Mouse (Mus musculus) intestine, embryonic 14.5 days (tissue): Measurements from ENCODE around the gene Arih1. TPM values are rescaled to one million over a fixed set of nuclear protein-coding genes. Genes with fewer than 3 reads are reported as not detected.

Experiments used
- ATAC-seq: fragments of 200-750 bp; cut with Nextera tagmentation; replicated peaks from 2 replicates; pipeline ENCODE4 v1.8.0; 2017; ENCODE audit warnings: low read depth, moderate number of reproducible peaks, moderate TSS enrichment, moderate library complexity; ENCODE audit not compliant: low FRiP score, low TSS enrichment
- DNase-seq: peaks from one replicate; pipeline ENCODE4 v3.0.0-alpha.2; 2018; ENCODE audit warnings: low spot score
- H3K27ac ChIP-seq: fragments of 300-500 bp; sonication (generic); 2 replicates; pipeline ENCODE4 v1.5.1; 2014; ENCODE audit warnings: low read depth, mild to moderate bottlenecking, control low read depth
- H3K27me3 ChIP-seq: fragments of 300-500 bp; sonication (generic); replicated peaks from 2 replicates; pipeline ENCODE4 v1.6.1; 2014; ENCODE audit warnings: low read length, control low read depth; ENCODE audit not compliant: control insufficient read depth, insufficient read depth
- H3K36me3 ChIP-seq: fragments of 300-500 bp; sonication (generic); 2 replicates; pipeline ENCODE4 v1.6.1; 2014; ENCODE audit warnings: low read length, control low read depth; ENCODE audit not compliant: control insufficient read depth, insufficient read depth
- H3K4me1 ChIP-seq: fragments of 300-500 bp; sonication (generic); replicated peaks from 2 replicates; pipeline ENCODE4 v1.6.1; 2014; ENCODE audit warnings: low read length, control low read depth, mixed read lengths; ENCODE audit not compliant: control insufficient read depth, insufficient read depth
- H3K4me2 ChIP-seq: fragments of 300-500 bp; sonication (generic); 2 replicates; pipeline ENCODE4 v1.6.1; 2014; ENCODE audit warnings: low read length
- H3K4me3 ChIP-seq: fragments of 300-500 bp; sonication (generic); 2 replicates; pipeline ENCODE4 v1.5.1; 2014; ENCODE audit warnings: low read depth, low read length, control low read depth, mixed read lengths
- H3K9ac ChIP-seq: fragments of 300-500 bp; sonication (generic); 2 replicates; pipeline ENCODE4 v1.6.1; 2014; ENCODE audit warnings: mild to moderate bottlenecking, low read length
- H3K9me3 ChIP-seq: fragments of 300-500 bp; sonication (generic); 2 replicates; pipeline ENCODE4 v1.6.1; 2016; ENCODE audit warnings: low read length, control low read depth; ENCODE audit not compliant: control insufficient read depth
- WGBS: fragments of 180-500 bp; shearing (Covaris S2); extraction: QIAGEN DNeasy Blood & Tissue Kit; methylation state at CpG from one replicate; pipeline ENCODE4 v1.1.7; 2014; 5-methylcytosine and 5-hydroxymethylcytosine counted together
- polyA plus RNA-seq: library from polyadenylated mRNA; unstranded; fragments of >200 nt; fragmentation: Nextera tagmentation; extraction: Ambion mirVana; gene quantifications from 2 replicates; pipeline ENCODE4 v1.2.1, GENCODE M21; 2014

The Arih1 gene
- polyA plus RNA-seq, 1 experiment from 2014 or later: 18.3 TPM

GRCm38 (mm10) chr9:59455404-59456068 lies 30.9 kb downstream of the Arih1 start:
- Histone ChIP-seq H3K27ac (no peak overlapping the region), H3K4me1 (no peaks in the 10 kb centered on the region), H3K4me3 (no peak overlapping the region), H3K4me2 (no peak overlapping the region), H3K9me3 (no peaks in the 10 kb centered on the region), H3K27me3 (no peaks in the 10 kb centered on the region), H3K9ac (no peak overlapping the region), H3K36me3 (no peaks in the 10 kb centered on the region; the same call in 1 of the 2 replicates)
- 0 out of 2 replicates have a peak, but pooled peaks have one; percentile 43 for ATAC-seq
- 69% methylated on average over 3 of the region's 3 CpGs for WGBS
- no peak for DNase-seq

DNA sequence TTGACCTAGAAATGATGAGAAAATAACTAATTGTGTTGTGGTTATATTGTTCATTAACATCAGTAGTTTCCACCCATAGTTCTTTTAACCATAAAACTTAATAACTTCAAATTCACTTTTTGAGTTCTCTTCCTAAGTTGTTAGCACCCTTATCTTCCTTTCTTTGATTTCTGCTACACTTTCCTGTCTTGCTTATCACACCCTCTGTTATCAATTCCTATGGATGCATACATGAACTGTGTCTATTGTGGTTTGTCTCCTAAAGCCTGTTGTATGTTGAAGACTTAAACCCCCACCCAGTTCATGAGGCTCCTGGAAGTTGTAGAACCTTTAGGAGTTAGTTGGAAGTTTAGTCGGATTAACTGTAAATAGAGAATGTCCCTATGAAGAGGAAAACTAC lies 52.7 kb downstream of the Arih1 start:
- DNase-seq (no peak), ATAC-seq (no peak)
- Histone ChIP-seq H3K4me3 (no peak overlapping the region), H3K9ac (no peak overlapping the region), H3K9me3 (no peaks in the 10 kb centered on the region), H3K27me3 (no peaks in the 10 kb centered on the region), H3K4me1 (no peaks in the 10 kb centered on the region), H3K27ac (no peak overlapping the region), H3K36me3 (peaks cover 28% of the 10 kb centered on the region), H3K4me2 (no peak overlapping the region)
- WGBS: 93% methylated on average over 1 of the region's 1 CpGs

DNA sequence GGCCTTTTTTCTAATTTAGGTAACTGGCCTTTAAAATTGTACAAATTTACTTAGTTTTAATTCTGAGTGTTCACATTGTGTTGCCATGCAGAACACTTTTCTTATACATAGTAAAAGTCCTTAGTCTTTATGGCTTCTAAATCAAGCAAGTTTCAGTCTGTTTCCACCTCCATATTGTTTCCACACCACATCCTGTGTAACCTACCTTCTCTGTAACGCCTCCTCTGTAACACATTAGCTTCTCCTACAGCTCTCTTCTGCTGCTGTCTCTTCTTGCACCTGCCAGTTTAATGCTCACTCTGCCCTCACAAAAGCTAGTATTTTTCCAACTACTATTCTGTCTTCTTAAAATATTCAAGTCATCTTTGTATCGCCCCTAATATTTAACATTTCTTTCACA lies 54.8 kb downstream of the Arih1 start:
- H3K4me3 ChIP-seq: no peak overlapping the region
- H3K9me3 ChIP-seq: 0 out of 2 replicates have a peak, but pooled peaks cover 3% of the 10 kb centered on the region
- WGBS: 94% methylated on average over 2 of the region's 2 CpGs
- no peaks in the 10 kb centered on the region for H3K4me1 ChIP-seq
- ATAC-seq: no peak
- DNase-seq: no peak
- peaks cover 27% of the 10 kb centered on the region for H3K36me3 ChIP-seq
- H3K27me3 ChIP-seq: no peaks in the 10 kb centered on the region
- no peak overlapping the region for H3K4me2 ChIP-seq
- no peak overlapping the region for H3K9ac ChIP-seq
- no peak overlapping the region for H3K27ac ChIP-seq

DNA sequence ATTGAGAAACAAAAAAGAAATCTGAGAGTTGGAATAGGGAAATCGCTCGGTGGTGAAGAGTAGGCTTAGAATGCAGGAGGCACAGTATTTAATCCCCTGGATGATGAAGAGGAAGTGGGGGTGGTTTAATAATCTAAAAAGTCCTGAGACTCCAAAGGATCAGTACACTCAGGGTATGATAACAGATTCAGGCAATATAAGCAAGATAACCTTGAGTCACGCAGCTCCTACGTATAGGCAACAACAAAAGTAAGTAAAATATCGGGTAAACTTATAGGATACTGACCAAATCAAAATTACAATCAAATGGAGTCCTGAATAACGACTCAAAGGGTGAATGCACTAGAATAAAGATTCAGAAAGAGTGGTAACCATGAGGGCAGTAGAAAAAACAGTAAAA lies 65.9 kb downstream of the Arih1 start:
- Histone ChIP-seq H3K27me3 (no peaks in the 10 kb centered on the region), H3K36me3 (peaks cover 11% of the 10 kb centered on the region), H3K9ac (no peak overlapping the region), H3K9me3 (no peaks in the 10 kb centered on the region), H3K4me3 (no peak overlapping the region), H3K4me2 (no peak overlapping the region), H3K4me1 (no peaks in the 10 kb centered on the region), H3K27ac (no peak overlapping the region)
- WGBS: 89% methylated on average over 6 of the region's 6 CpGs
- ATAC-seq (no peak), DNase-seq (no peak)

- Histone ChIP-seq H3K4me1 (no peaks in the 10 kb centered on the region), H3K36me3 (peaks cover 68% of the 10 kb centered on the region), H3K9ac (no peak overlapping the region), H3K9me3 (no peaks in the 10 kb centered on the region), H3K4me3 (no peak overlapping the region), H3K27me3 (no peaks in the 10 kb centered on the region), H3K27ac (no peak overlapping the region), H3K4me2 (no peak overlapping the region)
- ATAC-seq (no peak), DNase-seq (no peak)
- 100% methylated on average over 1 of the region's 1 CpGs for WGBS
These were observed 79.1 kb downstream of the Arih1 start for GRCm38 (mm10) chr9:59407271-59407670.

- H3K36me3 ChIP-seq: peaks cover 42% of the 10 kb centered on the region
- no peak overlapping the region for H3K4me3 ChIP-seq
- H3K4me2 ChIP-seq: no peak overlapping the region
- H3K9ac ChIP-seq: no peak overlapping the region
- DNase-seq (no peak), ATAC-seq (no peak)
- WGBS: 90% methylated on average over 4 of the region's 4 CpGs
- no peaks in the 10 kb centered on the region for H3K4me1 ChIP-seq
- H3K27me3 ChIP-seq: no peaks in the 10 kb centered on the region
- no peak overlapping the region for H3K27ac ChIP-seq
- no peaks in the 10 kb centered on the region for H3K9me3 ChIP-seq
These were observed 97.3 kb downstream of the Arih1 start for GRCm38 (mm10) chr9:59389086-59389485.

DNA sequence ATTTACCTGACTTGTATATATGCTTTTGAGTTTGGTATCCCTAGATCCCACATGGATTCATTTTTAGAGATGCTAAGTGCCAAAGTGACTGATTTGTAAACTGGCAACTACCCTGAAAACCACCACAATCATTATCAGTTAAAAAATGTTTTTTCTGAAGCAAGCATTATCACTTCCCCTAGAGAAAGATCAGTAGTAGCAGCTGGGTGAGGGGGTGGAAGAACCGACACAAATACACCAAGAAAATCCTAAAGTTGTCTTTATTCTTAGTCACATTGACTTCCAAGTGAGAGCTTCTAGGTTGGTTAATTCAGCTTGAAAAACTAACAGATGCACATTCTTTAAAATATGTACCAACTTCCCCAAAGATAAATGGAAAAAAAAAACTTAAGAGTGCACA lies 98.1 kb downstream of the Arih1 start:
- Histone ChIP-seq H3K36me3 (peaks cover 34% of the 10 kb centered on the region), H3K9me3 (no peaks in the 10 kb centered on the region), H3K4me1 (no peaks in the 10 kb centered on the region), H3K9ac (no peak overlapping the region), H3K4me2 (no peak overlapping the region), H3K4me3 (no peak overlapping the region), H3K27me3 (no peaks in the 10 kb centered on the region), H3K27ac (no peak overlapping the region)
- 80% methylated on average over 1 of the region's 1 CpGs for WGBS
- ATAC-seq: no peak
- DNase-seq: no peak

GRCm38 (mm10) chr9:59387461-59387860 lies 99.0 kb downstream of the Arih1 start:
- Histone ChIP-seq H3K4me3 (no peak overlapping the region), H3K9me3 (no peaks in the 10 kb centered on the region), H3K27ac (no peak overlapping the region), H3K4me1 (no peaks in the 10 kb centered on the region), H3K9ac (no peak overlapping the region), H3K4me2 (no peak overlapping the region), H3K36me3 (peaks cover 25% of the 10 kb centered on the region), H3K27me3 (no peaks in the 10 kb centered on the region)
- WGBS: 55% methylated on average over 3 of the region's 3 CpGs
- ATAC-seq (no peak), DNase-seq (no peak)

GRCm38 (mm10) chr9:59375626-59376025 lies 110.8 kb downstream of the Arih1 start:
- no peak for DNase-seq
- Histone ChIP-seq H3K27ac (no peak overlapping the region), H3K4me2 (no peak overlapping the region), H3K27me3 (no peaks in the 10 kb centered on the region), H3K9me3 (peaks cover 5% of the 10 kb centered on the region; the same call in 1 of the 2 replicates), H3K4me1 (no peaks in the 10 kb centered on the region), H3K9ac (no peak overlapping the region), H3K4me3 (no peak overlapping the region), H3K36me3 (no peaks in the 10 kb centered on the region)
- no peak for ATAC-seq
- 89% methylated on average over 15 of the region's 15 CpGs for WGBS
